Mouse (Mus musculus): ENCODE measurements around the gene Arfip1. TPM values are rescaled to one million over a fixed set of nuclear protein-coding genes. Genes with fewer than 3 reads are reported as not detected.
A peak's percentile ranks its signal among the peaks of the same experiment; 100 is the strongest.
"Not testable (repeated sequence)": the region's sequence is repeated elsewhere in the genome, so short reads cannot be mapped to it uniquely, and the experiment has no call there.

Arfip1 gene
- polyA plus RNA-seq, 3 experiments from 2014 or later, result 39.9 to 47.8 (median 42.4) TPM

GRCm38 (mm10) chr3:84570501-84570900 is 11.9 kb downstream of the Arfip1 start:
- ATAC-seq, result peak; percentile 69

- ATAC-seq, result peak; percentile 83
Observed at GRCm38 (mm10) chr3:84569587-84569986, 12.8 kb downstream of the Arfip1 start.

DNA sequence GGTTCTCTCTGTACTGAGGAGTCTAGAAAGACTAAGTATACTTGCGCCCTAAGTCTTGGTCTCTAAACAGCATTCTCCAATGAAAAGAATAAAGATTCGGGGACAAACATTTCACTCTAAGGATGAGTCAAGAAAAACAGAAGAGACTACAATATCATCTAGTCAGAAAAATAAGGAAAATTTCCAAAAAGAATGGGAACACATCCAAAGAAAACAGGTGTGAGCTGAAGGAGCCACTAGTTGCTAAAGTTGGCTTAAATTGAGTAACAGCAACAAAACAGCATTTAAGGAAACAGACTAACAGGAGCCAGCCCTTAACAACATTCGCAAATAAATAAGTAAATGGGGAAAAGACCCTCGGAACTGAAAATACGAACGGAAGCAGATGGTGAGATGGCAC is 13.9 kb downstream of the Arfip1 start:
- ATAC-seq, result no peak

DNA sequence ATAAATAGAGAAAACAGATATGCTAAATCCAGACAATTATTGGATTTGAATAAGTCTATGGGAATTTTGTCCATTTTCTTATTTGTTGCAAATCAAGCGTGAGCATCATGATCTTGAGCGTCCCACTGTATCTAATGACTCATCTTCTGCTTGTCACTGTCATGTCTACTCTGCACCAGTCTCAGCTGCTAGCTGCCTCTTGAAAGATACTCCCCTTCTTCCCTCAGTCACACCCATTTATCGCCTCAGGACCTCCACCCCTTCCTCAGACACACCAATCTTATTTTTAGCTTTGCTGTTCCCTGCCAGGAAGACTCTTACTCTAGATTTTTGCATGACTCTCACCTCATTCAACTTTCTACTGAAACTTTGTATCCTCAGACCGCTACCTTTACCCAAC is 19.0 kb downstream of the Arfip1 start:
- no peak for ATAC-seq

DNA sequence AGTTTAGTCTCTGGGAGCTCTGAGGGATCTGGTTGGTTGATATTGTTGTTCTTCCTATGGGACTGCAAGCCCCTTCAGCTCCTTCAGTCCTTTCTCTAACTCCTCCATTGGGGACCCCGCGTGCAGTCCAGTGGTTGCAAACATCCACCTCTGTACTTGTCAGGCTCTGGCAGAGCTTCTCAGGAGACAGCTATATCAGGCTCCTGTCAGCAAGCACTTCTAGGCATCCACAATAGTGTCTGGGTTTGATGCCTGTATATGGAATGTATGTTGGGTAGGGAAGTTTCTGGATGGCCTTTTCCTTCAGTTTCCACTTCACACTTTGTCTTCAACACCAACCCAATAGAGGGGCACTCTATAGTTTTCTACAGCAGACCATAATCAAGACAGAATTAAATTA is 19.5 kb downstream of the Arfip1 start:
- not testable (repeated sequence) for ATAC-seq

DNA sequence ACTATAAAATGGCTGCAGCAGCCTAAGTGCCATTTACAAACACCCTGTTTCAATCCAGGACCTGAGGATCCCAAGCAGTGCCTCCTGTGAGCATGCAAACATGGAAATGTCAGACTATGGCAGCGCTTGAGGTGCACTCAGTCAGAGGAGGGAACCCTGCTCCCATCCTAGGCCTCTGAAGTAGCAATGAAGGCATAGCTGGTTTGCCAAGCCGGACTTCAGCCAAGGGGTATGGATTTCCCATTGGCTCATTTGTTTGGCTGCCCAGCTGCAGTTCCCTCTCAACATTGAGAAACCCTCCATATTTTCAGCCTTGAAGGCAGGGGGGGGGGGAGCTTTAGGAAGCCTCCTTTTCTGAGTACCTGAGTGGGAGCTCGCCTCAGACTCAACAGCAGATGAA is 24.1 kb downstream of the Arfip1 start:
- ATAC-seq, result no peak

DNA sequence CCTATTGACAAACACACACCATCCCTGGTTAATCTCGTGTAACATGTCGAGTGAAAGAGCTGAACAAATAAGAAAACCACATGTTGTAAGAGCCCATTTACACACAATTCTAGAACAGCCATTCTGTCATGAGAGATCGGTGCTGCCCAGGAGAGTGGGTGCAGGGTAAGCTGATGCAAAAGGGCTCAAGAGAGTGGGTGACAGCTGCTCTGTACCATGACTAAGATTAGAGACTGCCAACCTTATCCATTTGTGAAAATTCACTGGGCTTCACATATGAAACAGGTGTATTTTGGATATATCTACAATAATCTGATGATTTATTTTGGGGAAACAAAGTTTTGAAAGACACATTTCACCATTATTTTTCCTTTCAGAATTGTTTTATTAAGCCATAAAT is 26.6 kb downstream of the Arfip1 start:
- ATAC-seq, result no peak

DNA sequence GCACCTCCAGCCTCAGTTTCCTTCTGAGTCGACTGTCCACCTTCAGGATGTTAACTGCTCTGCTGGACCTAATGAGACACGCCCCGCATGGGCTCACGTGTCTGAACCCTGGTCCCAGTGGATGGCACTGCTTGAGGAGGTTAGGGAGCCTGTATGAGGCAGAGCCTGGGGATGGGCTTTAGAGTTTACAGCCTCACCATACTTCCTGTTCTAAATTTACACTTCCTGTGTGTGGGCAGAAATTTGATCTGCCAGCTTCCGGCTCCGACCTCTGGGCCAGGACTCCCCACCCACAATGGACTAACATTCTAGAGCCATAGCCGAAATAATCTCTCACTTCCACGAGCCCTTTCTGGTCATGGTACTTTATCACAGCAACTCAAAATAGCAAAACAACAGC is 35.2 kb downstream of the Arfip1 start:
- peak; percentile 77 for ATAC-seq

DNA sequence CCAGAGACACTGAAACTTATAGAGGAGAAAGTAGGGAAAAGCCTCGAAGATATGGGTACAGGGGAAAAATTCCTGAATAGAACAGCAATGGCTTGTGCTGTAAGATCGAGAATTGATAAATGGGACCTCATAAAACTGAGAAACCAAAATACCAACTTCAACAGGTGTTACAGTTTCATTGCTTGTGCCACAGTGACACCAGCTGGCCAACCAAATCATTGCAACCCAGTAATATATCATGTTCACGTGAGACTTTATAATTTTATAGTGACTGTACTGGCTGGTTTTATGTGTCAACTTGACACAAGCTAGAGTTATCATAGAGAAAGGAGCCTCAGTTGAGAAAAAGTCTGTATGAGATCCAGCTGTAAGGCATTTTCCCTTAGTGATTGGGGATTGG is 40.0 kb downstream of the Arfip1 start:
- peak; percentile 73 for ATAC-seq

- ATAC-seq, result no peak
Observed at GRCm38 (mm10) chr3:84541881-84542280, 40.5 kb downstream of the Arfip1 start.

DNA sequence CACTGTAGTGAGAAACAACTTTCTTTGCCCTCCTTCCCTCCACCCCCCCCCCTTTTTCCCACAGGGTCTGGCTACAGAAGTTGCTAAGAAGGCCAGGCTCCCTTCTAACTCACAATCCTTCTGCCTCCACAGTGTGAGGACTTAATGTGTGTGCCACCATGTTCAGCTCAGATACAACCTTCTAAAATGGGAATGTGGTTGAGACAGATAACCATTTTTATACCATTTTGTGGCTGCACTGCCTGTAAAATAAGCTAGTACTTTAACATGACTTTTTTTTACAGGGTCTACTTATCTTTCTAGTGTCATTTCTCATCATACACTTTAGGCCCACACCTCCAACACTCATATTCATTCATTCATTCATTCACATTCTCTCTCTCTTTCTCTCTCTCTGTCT is 41.8 kb downstream of the Arfip1 start:
- ATAC-seq, result no peak

DNA sequence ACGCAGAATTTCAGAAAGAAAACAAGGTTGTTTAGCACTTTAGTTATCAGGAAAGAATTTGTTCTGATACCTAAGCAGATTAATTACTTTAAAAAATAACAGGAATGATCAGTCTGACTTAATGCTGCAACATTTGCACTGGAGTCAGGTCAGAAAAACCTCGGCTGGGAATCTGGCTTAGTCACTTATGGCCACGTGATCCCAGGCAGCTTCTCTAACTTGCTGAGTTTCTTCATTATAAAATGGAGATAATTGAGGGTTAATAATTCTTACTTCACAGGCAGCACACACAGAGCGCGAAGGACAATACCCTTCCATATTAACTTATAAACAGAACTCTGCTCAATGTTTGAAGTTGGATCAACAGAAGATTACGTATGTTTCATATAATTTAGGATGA is 45.4 kb downstream of the Arfip1 start:
- ATAC-seq, result no peak

DNA sequence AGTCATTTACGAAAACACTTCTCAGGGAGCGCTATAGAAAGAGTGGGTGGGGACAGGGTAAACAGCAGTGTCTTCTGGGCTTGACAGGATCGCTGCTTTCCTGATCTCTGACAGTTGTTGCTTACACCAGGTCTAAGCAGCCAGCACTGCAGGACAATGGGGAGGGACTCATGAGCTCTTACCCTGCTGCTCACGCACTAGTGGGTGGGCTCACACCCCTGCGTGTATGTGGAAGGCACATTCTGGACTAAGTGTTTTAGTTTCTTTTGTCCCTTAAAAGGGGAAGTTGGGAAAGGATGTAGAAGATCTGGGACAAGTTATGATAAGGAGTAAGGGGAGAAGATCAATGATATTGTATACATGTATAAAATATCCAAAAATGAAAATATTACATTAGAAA is 49.2 kb downstream of the Arfip1 start:
- no peak for ATAC-seq

GRCm38 (mm10) chr3:84529021-84529420 is 53.4 kb downstream of the Arfip1 start:
- ATAC-seq, result no peak

DNA sequence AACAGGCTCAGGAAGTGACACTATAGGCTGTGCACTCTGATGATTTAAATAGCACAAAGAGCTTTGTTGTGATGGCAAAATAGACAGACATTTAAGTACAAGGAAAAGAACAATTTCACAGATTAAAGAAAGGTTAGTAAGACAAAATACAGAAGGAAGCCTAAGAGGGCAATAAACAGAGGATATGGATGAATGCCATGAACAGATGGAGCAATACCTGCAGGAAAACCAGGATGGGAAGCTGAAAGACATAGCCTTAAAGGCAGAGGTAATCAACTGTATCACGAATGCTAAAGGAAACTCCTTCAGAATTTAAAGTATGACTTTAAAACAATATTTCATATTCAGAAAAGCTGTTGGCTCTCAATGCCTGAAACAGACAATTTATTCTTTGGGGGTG is 57.5 kb downstream of the Arfip1 start:
- ATAC-seq, result no peak

DNA sequence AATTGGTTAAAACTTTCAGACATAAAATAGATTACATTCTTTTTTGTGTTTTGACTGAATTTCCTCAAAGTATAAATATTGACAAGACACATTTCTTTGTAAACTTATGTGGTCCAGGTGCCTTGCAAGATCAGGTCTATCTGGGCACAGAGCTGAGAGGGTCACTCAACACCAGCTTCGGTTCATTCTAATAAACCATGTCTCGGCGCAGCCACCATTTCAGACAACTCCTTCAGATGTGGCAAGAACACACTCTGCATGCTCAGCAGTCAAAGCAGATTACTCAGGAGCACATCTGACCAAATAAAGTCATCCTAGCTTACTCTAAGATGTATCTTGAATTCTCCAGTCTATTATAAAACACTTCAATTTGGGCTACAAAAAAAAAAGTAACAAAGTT is 66.3 kb downstream of the Arfip1 start:
- no peak for ATAC-seq

- no peak for ATAC-seq
Observed at GRCm38 (mm10) chr3:84512774-84513515, 69.5 kb downstream of the Arfip1 start.

GRCm38 (mm10) chr3:84505193-84505592 is 77.2 kb downstream of the Arfip1 start:
- no peak for ATAC-seq

GRCm38 (mm10) chr3:84504291-84504690 is 78.1 kb downstream of the Arfip1 start:
- no peak for ATAC-seq

DNA sequence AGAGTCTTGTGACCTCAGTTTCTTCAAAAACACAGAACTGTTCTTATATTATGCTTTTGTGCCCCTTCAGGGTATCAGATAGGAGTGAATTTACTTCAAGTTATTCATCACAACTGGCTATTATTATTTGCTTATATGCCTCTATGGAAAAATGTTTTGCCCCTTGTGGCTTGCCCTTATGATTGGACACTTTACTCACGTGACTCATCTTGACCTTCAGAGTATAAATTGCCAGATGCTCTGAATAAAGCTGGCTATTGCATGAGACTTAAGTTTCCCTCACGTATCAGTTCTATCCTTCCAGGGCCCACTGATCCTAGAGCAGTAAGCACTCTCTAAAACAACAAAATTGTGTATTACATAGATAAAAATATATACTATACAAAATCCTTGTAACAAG is 80.3 kb downstream of the Arfip1 start:
- ATAC-seq, result no peak

DNA sequence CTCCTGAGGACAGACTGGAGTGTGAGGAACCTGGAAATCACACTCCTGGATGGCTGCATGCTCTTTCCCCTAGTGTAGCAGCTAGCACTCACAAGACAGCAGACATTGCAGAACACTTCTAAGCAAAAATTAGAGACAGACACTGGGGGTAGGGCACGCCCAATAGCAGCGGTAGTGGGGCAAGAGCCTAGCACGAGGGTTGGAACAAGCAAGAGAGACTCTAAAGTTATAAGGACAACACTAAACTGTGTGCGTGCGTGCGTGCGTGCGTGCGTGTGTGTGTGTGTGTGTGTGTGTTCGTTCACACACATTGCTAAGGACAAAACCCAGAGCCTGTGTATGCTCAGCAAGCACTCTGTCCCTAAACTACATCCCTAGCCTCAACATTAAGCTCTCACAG is 81.9 kb downstream of the Arfip1 start:
- no peak for ATAC-seq

GRCm38 (mm10) chr3:84497718-84498117 is 84.7 kb downstream of the Arfip1 start:
- no peak for ATAC-seq

DNA sequence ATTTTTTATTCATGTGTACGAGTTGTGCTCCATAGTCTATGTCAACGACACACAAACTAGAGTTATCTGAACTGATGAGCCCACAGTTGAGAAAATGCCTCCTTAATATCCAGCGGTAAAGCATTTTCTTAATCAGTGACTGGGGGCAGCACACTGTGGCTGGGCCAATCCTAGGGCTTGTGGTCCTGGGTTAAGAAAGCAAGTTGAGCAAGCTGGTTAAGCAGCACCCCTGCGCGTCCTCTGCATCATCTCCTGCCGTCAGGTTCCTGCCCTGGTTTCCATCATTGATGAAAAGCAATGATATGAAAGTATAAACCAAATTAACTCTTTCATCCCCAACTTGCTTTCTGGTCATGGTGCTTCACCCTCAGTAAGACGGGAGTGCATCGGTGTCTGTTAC is 89.8 kb downstream of the Arfip1 start:
- no peak for ATAC-seq

- no peak for ATAC-seq
Observed at GRCm38 (mm10) chr3:84492148-84492547, 90.3 kb downstream of the Arfip1 start.

GRCm38 (mm10) chr3:84488716-84489115 is 93.7 kb downstream of the Arfip1 start:
- no peak for ATAC-seq
